Mouse (Mus musculus): ENCODE results near the gene Ttc28. TPM values are rescaled to one million over a fixed set of nuclear protein-coding genes. Genes with fewer than 3 reads are reported as not detected.

Gene Ttc28
- total and polyA plus RNA-seq, 2 experiments from 2014 or later, result 10.6 to 53.1 TPM

DNA sequence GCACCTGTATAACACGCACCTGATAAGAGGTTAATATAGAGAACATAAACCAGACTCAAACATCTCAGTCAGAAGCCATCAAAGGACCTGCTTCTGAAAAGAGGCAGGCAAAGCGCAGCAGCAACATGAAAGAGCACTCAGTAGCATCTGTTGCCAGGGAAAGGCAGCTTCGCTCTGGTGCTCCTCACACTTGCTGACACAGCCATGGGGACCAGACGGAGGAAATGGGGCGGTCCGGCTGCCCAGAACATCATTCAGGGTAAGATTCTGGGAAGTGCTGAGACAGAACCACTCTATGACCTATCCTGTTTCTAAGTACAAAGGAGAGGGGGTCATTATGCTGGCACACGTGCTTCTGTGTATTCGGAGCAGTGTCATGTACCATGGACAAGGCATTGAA is 421.2 kb downstream of the Ttc28 start:
- DNase-seq (ENCODE audit: low spot score), result no peak
- Histone ChIP-seq H3K4me2 (ENCODE audit: low read depth, low read length, poor library complexity, severe bottlenecking) (no peak overlapping the region), H3K4me3 (ENCODE audit: low read depth, low read length) (no peak overlapping the region), H3K27ac (ENCODE audit: low read depth, low read length) (no peak overlapping the region), H3K27me3 (ENCODE audit: insufficient read depth, low read length) (no peaks in the 10 kb centered on the region), H3K4me1 (ENCODE audit: insufficient read depth, low read length) (no peaks in the 10 kb centered on the region), H3K9me3 (ENCODE audit: low read length) (no peaks in the 10 kb centered on the region), H3K36me3 (ENCODE audit: insufficient read depth, low read length) (no peaks in the 10 kb centered on the region), H3K9ac (replicated peaks; ENCODE audit: low read length, poor library complexity, severe bottlenecking) (no peak overlapping the region)
- no peak for TF ChIP-seq CTCF (IDR thresholded peaks at IDR 0.05)
- WGBS, result 48% methylated on average over 8 of the region's 8 CpGs
- ATAC-seq (ENCODE audit: low FRiP score), result no peak

DNA sequence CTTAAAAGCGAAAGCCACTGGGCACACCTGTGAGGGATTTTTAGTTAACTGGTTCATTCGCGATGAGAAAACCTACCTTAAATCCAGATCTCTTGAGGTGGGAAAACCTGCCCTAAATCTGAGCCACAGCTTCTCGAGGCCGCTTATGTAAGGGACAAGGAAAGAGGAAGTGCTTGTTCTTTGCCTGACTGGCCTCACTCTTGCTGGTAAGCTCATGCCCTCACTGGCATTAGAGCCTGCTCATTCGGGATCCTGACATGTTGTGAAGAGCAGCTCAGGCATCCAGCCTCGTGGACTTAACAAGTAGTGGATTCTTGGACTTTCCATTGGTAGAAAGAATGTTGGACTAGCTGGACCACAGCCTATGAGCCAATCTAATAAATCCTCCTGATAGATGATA is 422.1 kb downstream of the Ttc28 start:
- Histone ChIP-seq H3K27me3 (ENCODE audit: insufficient read depth, low read length) (no peaks in the 10 kb centered on the region), H3K4me3 (ENCODE audit: low read depth, low read length) (no peak overlapping the region), H3K36me3 (ENCODE audit: insufficient read depth, low read length) (no peaks in the 10 kb centered on the region), H3K4me1 (ENCODE audit: insufficient read depth, low read length) (no peaks in the 10 kb centered on the region), H3K27ac (ENCODE audit: low read depth, low read length) (no peak overlapping the region), H3K4me2 (ENCODE audit: low read depth, low read length, poor library complexity, severe bottlenecking) (no peak overlapping the region), H3K9ac (replicated peaks; ENCODE audit: low read length, poor library complexity, severe bottlenecking) (no peak overlapping the region), H3K9me3 (ENCODE audit: low read length) (no peaks in the 10 kb centered on the region)
- DNase-seq (ENCODE audit: low spot score), result no peak
- no peak for ATAC-seq (ENCODE audit: low FRiP score)
- TF ChIP-seq CTCF (IDR thresholded peaks at IDR 0.05), result no peak
- 78% methylated on average over 7 of the region's 7 CpGs for WGBS

DNA sequence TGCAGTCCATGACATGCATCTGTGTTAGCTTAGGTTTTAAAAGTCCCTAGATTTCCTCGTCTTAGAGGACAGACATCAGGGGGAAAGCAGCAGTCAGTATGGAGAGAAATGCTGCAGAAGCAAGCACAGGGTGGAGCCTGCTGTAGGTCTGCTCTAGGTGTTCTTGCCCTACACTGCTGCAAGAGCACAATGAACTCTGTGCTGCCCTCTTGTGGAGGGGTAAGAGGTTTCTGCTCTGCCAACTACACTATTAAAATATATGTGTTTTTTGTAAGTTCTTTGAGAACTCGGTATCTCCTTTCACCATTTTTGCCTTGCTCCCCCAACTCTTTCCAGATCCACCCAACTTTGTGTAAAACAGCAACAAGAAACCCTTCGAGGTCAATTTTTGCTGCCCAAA is 425.1 kb downstream of the Ttc28 start:
- 88% methylated on average over 3 of the region's 3 CpGs for WGBS
- ATAC-seq (ENCODE audit: low FRiP score), result no peak
- TF ChIP-seq CTCF (IDR thresholded peaks at IDR 0.05), result no peak
- Histone ChIP-seq H3K4me2 (ENCODE audit: low read depth, low read length, poor library complexity, severe bottlenecking) (no peak overlapping the region), H3K36me3 (ENCODE audit: insufficient read depth, low read length) (no peaks in the 10 kb centered on the region), H3K4me1 (ENCODE audit: insufficient read depth, low read length) (no peaks in the 10 kb centered on the region), H3K9ac (replicated peaks; ENCODE audit: low read length, poor library complexity, severe bottlenecking) (no peak overlapping the region), H3K27ac (ENCODE audit: low read depth, low read length) (no peak overlapping the region), H3K9me3 (ENCODE audit: low read length) (no peaks in the 10 kb centered on the region), H3K27me3 (ENCODE audit: insufficient read depth, low read length) (no peaks in the 10 kb centered on the region), H3K4me3 (ENCODE audit: low read depth, low read length) (no peak overlapping the region)
- no peak for DNase-seq (ENCODE audit: low spot score)

DNA sequence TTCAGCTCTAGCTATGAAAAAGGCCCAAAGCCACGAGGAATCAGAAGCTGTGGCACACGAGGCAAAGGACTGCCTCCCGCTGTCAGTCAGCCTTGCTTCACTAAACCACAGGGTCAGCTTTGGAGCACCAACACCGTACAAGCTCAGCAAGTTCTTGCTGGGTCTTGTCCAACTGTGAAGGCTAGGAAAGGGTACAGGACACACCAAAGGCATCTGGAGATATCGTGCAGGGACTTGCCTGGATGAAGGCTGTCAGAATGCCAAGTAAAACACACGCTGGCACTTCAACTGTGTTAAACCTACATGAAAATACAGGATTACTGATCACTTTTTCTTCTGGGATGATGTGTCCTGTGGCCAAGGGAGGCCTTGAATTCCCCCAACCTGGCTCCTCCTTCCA is 430.6 kb downstream of the Ttc28 start:
- Histone ChIP-seq H3K9ac (replicated peaks; ENCODE audit: low read length, poor library complexity, severe bottlenecking) (no peak overlapping the region), H3K9me3 (ENCODE audit: low read length) (no peaks in the 10 kb centered on the region), H3K4me1 (ENCODE audit: insufficient read depth, low read length) (no peaks in the 10 kb centered on the region), H3K4me3 (ENCODE audit: low read depth, low read length) (no peak overlapping the region), H3K4me2 (ENCODE audit: low read depth, low read length, poor library complexity, severe bottlenecking) (no peak overlapping the region), H3K27me3 (ENCODE audit: insufficient read depth, low read length) (no peaks in the 10 kb centered on the region), H3K36me3 (ENCODE audit: insufficient read depth, low read length) (no peaks in the 10 kb centered on the region), H3K27ac (ENCODE audit: low read depth, low read length) (no peak overlapping the region)
- ATAC-seq (ENCODE audit: low FRiP score), result no peak
- no peak for TF ChIP-seq CTCF (IDR thresholded peaks at IDR 0.05)
- 75% methylated on average over 6 of the region's 6 CpGs for WGBS
- DNase-seq (ENCODE audit: low spot score), result no peak

DNA sequence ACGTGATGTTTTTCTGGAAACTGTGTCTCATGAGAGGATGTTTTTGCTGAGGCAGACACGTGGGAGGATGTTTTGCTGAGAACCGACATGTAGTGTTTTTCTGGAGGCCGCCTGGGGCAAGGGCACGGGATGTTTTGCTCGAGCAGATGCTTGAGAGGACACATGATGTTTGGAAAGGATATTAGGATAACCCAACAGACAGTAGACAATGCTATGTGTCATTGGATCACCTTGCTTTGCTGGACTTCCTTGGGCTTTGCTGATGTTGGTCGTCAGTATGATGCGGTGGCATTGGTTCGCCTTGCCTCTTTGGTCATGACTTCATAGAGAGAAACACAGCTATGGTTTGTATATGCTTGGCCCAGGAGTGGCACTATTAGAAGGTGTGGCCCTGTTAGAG is 434.2 kb downstream of the Ttc28 start:
- no peak overlapping the region for H3K4me2 ChIP-seq (ENCODE audit: low read depth, low read length, poor library complexity, severe bottlenecking)
- WGBS, result 86% methylated on average over 9 of the region's 9 CpGs
- H3K9ac ChIP-seq (replicated peaks; ENCODE audit: low read length, poor library complexity, severe bottlenecking), result no peak overlapping the region
- no peaks in the 10 kb centered on the region for H3K27me3 ChIP-seq (ENCODE audit: insufficient read depth, low read length)
- ATAC-seq (ENCODE audit: low FRiP score) (no peak), DNase-seq (ENCODE audit: low spot score) (no peak)
- H3K4me3 ChIP-seq (ENCODE audit: low read depth, low read length), result no peak overlapping the region
- H3K27ac ChIP-seq (ENCODE audit: low read depth, low read length), result no peak overlapping the region
- no peaks in the 10 kb centered on the region for H3K9me3 ChIP-seq (ENCODE audit: low read length)
- no peaks in the 10 kb centered on the region for H3K4me1 ChIP-seq (ENCODE audit: insufficient read depth, low read length)
- no peaks in the 10 kb centered on the region for H3K36me3 ChIP-seq (ENCODE audit: insufficient read depth, low read length)
- TF ChIP-seq CTCF (IDR thresholded peaks at IDR 0.05), result no peak

DNA sequence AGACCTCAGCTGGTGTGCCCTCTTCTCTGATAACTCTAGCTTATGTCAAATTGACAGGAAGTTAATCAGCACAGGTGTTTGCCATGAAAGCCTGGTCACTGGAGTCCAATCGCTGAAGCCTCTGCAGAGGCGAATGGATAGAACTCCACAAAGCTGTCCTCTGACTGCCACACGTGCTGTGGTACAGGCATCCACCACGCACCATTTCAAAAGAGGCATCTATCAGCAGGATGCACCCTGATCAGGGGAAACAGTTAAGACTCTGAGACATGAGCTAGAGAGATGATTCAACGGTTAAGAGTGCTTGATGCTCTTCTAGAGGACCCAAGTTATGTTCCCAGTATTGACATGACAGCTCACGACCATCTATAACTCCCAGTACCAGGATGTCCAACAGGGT is 435.5 kb downstream of the Ttc28 start:
- H3K36me3 ChIP-seq (ENCODE audit: insufficient read depth, low read length), result no peaks in the 10 kb centered on the region
- H3K4me1 ChIP-seq (ENCODE audit: insufficient read depth, low read length), result no peaks in the 10 kb centered on the region
- no peaks in the 10 kb centered on the region for H3K27me3 ChIP-seq (ENCODE audit: insufficient read depth, low read length)
- H3K27ac ChIP-seq (ENCODE audit: low read depth, low read length), result no peak overlapping the region
- H3K4me3 ChIP-seq (ENCODE audit: low read depth, low read length), result no peak overlapping the region
- H3K9ac ChIP-seq (replicated peaks; ENCODE audit: low read length, poor library complexity, severe bottlenecking), result no peak overlapping the region
- H3K9me3 ChIP-seq (ENCODE audit: low read length), result no peaks in the 10 kb centered on the region
- DNase-seq (ENCODE audit: low spot score), result no peak
- 88% methylated on average over 6 of the region's 6 CpGs for whole genome bisulfite sequencing
- no peak for ATAC-seq (ENCODE audit: low FRiP score)
- TF ChIP-seq CTCF (IDR thresholded peaks at IDR 0.05), result no peak
- no peak overlapping the region for H3K4me2 ChIP-seq (ENCODE audit: low read depth, low read length, poor library complexity, severe bottlenecking)

DNA sequence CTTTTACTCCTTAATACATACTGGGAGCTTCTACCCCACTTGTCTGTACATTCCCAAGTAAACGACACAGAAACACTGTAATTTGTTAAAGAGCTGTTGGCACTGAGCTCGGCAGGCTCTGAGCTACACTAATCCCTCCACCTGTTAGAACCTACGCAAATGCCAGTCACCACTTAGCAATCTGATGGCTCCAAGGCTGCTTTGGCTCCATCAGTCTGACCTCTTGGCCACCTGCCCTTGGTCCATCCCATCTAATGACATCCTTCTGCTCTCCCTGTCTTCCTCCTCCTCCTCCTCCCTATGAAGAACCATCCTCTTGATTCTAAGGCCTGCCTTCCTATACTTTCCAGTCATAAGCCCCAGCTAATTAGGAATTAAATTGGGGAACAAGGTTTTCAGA is 437.9 kb downstream of the Ttc28 start:
- Histone ChIP-seq H3K27ac (ENCODE audit: low read depth, low read length) (no peak overlapping the region), H3K4me3 (ENCODE audit: low read depth, low read length) (no peak overlapping the region), H3K4me1 (ENCODE audit: insufficient read depth, low read length) (no peaks in the 10 kb centered on the region), H3K4me2 (ENCODE audit: low read depth, low read length, poor library complexity, severe bottlenecking) (no peak overlapping the region), H3K9me3 (ENCODE audit: low read length) (no peaks in the 10 kb centered on the region), H3K27me3 (ENCODE audit: insufficient read depth, low read length) (no peaks in the 10 kb centered on the region), H3K36me3 (ENCODE audit: insufficient read depth, low read length) (no peaks in the 10 kb centered on the region), H3K9ac (replicated peaks; ENCODE audit: low read length, poor library complexity, severe bottlenecking) (no peak overlapping the region)
- no peak for TF ChIP-seq CTCF (IDR thresholded peaks at IDR 0.05)
- no peak for ATAC-seq (ENCODE audit: low FRiP score)
- DNase-seq (ENCODE audit: low spot score), result no peak
- WGBS, result 81% methylated on average over 3 of the region's 3 CpGs

Data from midbrain, postnatal 0 days (tissue).